Mouse (Mus musculus): Measurements from ENCODE around the gene Mettl3. TPM values are rescaled to one million over a fixed set of nuclear protein-coding genes. Genes with fewer than 3 reads are reported as not detected.
A peak's percentile ranks its signal among the peaks of the same experiment; 100 is the strongest.

Mettl3 gene
- polyA plus RNA-seq, 1 experiment: 17.8 TPM

DNA sequence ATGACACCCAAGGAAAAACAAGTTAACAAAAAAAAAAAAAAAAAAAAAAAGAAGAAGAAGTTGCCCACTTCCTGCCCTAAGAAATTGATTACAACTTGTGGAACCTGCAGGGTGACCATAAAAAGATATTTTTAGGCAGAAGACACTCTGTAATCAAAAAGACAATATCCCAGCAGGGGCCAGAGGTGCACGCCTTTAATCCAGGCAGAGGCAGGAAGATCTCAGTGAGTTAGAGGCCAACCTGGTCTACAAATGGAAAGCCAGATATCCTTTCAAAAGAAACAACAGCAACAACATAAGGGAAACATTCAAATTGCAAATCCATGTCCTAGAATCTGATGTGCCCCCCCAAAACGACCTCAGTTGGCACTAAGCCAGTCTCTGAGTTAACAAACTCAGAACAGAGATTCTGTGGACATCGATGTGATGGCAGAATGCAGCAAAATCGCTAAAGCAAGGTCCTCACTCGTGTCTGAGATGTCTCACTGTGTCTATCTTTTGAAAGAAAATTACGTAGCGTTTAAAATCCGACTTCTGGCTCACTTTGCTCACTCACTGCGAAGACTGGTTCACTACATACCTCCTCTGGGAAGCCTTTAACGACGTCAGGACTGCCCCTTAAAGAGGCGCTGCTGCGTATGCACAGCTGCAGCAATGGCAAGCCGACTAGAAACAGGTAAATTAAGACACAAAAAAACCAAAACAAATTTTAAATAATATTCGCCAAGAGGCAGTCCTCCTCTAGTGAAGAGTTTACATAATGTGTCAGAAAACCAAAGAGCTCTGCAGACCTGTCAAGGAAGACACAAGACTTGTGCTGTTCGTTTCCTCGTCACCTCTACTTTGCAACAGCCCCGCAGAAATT, 48.4 kb downstream of the Mettl3 start:
- Histone ChIP-seq H3K4me3 (ENCODE audit: insufficient read depth, low read depth, low read length) (peak overlapping the region; percentile 96), H3K4me1 (ENCODE audit: control insufficient read depth, insufficient read depth, insufficient read length, low read length) (peaks cover 4% of the 10 kb centered on the region; the same call in 1 of the 2 replicates)

DNA sequence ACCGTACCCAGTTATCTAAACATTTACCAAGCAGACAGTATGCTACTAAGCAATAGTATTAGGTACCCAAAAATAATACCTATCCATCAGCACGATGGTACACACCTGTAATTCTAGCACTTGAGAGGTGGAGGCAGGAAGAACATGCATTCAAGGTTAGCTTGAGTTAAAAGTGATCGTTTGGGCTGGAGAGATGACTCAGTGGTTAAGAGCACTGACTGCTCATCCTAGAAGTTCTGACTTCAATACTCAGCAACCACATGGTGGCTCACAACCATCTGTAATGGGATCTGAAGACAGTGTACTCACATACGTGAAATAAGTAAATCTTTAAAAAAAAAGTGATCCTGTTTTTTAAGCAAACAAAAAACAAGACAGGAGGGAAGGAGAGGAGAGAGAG, 58.8 kb downstream of the Mettl3 start:
- no peak overlapping the region for H3K27ac ChIP-seq (replicated peaks; ENCODE audit: low read depth, low read length)
- H3K4me1 ChIP-seq (ENCODE audit: control insufficient read depth, insufficient read depth, insufficient read length, low read length): no peaks in the 10 kb centered on the region
- no peak overlapping the region for H3K4me3 ChIP-seq (ENCODE audit: insufficient read depth, low read depth, low read length)

More for the DNA sequence above, 48.4 kb downstream of the Mettl3 start:
- H3K27ac ChIP-seq (replicated peaks; ENCODE audit: low read depth, low read length): peak overlapping the region; percentile 41; the same call in 1 of the 2 replicates

Other genes with a start within 250 kb of the Mettl3 start
- 127 and 150 TPM in 2 replicates for gene Hnrnpc, start 201.1 kb downstream of the Mettl3 start, polyA plus RNA-seq (2012; ENCODE audit: insufficient read depth, insufficient read length, missing spikeins)
- 0.95 and 1.1 TPM in 2 replicates for gene Rpgrip1, start 194.4 kb downstream of the Mettl3 start, polyA plus RNA-seq (2012; ENCODE audit: insufficient read depth, insufficient read length, missing spikeins)
- 16.9 and 18.7 TPM in 2 replicates for gene Supt16, start 107.7 kb downstream of the Mettl3 start, polyA plus RNA-seq (2012; ENCODE audit: insufficient read depth, insufficient read length, missing spikeins)
- 25.0 and 31.7 TPM in 2 replicates for gene Chd8, start 47.3 kb downstream of the Mettl3 start, polyA plus RNA-seq (2012; ENCODE audit: insufficient read depth, insufficient read length, missing spikeins)
- gene Tox4, start 26.0 kb downstream of the Mettl3 start, polyA plus RNA-seq (2012; ENCODE audit: insufficient read depth, insufficient read length, missing spikeins): 10.3 and 13.9 TPM in 2 replicates
- gene Rab2b, start 25.6 kb downstream of the Mettl3 start, polyA plus RNA-seq (2012; ENCODE audit: insufficient read depth, insufficient read length, missing spikeins): 12.4 and 21.4 TPM in 2 replicates
- gene Sall2, start 23.6 kb upstream of the Mettl3 start, polyA plus RNA-seq (2012; ENCODE audit: insufficient read depth, insufficient read length, missing spikeins): 0.52 and 0.92 TPM in 2 replicates
- gene Olfr1513, start 51.3 kb upstream of the Mettl3 start, polyA plus RNA-seq (2012; ENCODE audit: insufficient read depth, insufficient read length, missing spikeins): not detected in 2 replicates
- not detected in 2 replicates for gene Olfr1512, start 74.0 kb upstream of the Mettl3 start, polyA plus RNA-seq (2012; ENCODE audit: insufficient read depth, insufficient read length, missing spikeins)
- not detected in 2 replicates for gene Olfr1511, start 92.3 kb upstream of the Mettl3 start, polyA plus RNA-seq (2012; ENCODE audit: insufficient read depth, insufficient read length, missing spikeins)
- not detected in 2 replicates for gene Olfr1510, start 109.2 kb upstream of the Mettl3 start, polyA plus RNA-seq (2012; ENCODE audit: insufficient read depth, insufficient read length, missing spikeins)
- gene Olfr1509, start 137.9 kb upstream of the Mettl3 start, polyA plus RNA-seq (2012; ENCODE audit: insufficient read depth, insufficient read length, missing spikeins): not detected in 2 replicates
- not detected in 2 replicates for gene Olfr1508, start 162.4 kb upstream of the Mettl3 start, polyA plus RNA-seq (2012; ENCODE audit: insufficient read depth, insufficient read length, missing spikeins)
- not detected in 2 replicates for gene Olfr1507, start 190.6 kb upstream of the Mettl3 start, polyA plus RNA-seq (2012; ENCODE audit: insufficient read depth, insufficient read length, missing spikeins)

Data from brown adipose tissue, adult 24 weeks (tissue).